Mouse (Mus musculus): ENCODE measurements at regions not wholly inside any gene's neighbourhood (a gene's known extent, or its start where the extent isn't known, plus 50 kb on each side); places are given as distances from the start of the nearest gene placed in this dataset.
A peak's percentile ranks its signal among the peaks of the same experiment; 100 is the strongest.

DNA sequence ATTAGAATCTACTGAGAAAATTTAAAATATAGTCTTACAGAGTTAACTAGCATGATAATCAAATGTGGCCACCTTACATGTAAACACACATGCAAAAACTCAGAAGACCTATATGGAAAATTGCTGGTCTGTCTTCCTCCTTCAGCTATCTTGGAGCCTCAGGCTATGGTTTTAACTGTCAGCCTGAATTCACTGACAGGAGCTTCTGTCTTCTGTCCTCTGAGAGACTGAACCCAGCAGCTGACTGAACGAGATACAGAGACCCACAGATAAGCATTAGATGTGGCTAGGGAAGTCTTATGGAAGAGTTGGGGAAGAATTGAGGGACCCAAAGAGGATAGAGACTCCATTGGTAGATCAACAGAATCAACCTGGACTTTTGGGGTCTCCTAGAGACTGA, 360.0 kb upstream of the Meox2 start:
- 55% methylated on average over 1 of the region's 1 CpGs for WGBS
- H3K9me3 ChIP-seq (replicated peaks; ENCODE audit: control insufficient read depth, low read length): no peaks in the 10 kb centered on the region
- no peaks in the 10 kb centered on the region for H3K36me3 ChIP-seq (replicated peaks; ENCODE audit: control insufficient read depth, insufficient read depth, low read depth, low read length)
- DNase-seq (ENCODE audit: low spot score) (no peak), ATAC-seq (replicated peaks; ENCODE audit: insufficient number of reproducible peaks, low FRiP score, low TSS enrichment, low read depth) (no peak)
- H3K4me1 ChIP-seq (ENCODE audit: control insufficient read depth, insufficient read depth, low read length): no peaks in the 10 kb centered on the region
- H3K27me3 ChIP-seq (ENCODE audit: control insufficient read depth, insufficient read depth, low read length): no peaks in the 10 kb centered on the region
- H3K4me3 ChIP-seq (ENCODE audit: low read depth, low read length): no peak overlapping the region
- H3K4me2 ChIP-seq (ENCODE audit: low read depth, low read length): no peak overlapping the region
- H3K9ac ChIP-seq (replicated peaks; ENCODE audit: low read length): no peak overlapping the region
- H3K27ac ChIP-seq (replicated peaks; ENCODE audit: low read depth, low read length): no peak overlapping the region

DNA sequence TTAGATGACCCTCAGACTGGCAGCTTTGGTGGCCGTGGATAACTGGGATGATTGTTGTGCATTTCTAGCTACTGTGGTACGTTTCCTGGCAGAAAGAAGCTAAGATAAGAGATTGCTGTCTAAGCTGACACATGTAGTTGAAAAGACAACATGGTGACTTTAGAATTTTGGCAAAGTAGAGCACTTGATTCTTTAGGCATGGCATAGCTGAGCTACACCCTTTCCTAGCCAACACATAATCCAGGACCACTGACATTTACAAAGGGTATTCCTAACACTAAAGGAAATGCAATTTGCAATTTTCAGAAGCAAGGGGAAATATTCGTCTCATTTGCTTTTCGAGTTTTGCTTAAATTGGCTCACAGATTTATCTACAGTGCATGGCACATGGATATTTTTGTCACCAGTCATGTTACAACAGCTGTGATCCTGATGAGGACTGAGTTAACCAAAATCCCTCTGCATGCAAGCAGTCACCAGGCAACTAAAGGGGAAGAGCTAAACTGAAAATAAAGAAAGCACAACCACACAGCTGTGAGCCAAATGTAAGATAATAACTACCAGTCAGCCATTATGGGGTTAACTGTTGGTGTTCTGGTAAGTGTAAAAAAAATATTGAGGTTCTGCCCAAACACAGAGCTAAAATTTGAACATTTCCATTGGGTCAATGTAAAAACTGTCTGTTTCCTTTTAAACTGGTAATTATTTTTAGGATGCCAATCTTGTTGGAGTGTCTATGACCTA, 342.9 kb upstream of the Meox2 start:
- Histone ChIP-seq H3K27ac (replicated peaks; ENCODE audit: low read depth, low read length) (no peak overlapping the region), H3K9me3 (replicated peaks; ENCODE audit: control insufficient read depth, low read length) (no peaks in the 10 kb centered on the region), H3K9ac (replicated peaks; ENCODE audit: low read length) (no peak overlapping the region), H3K4me1 (ENCODE audit: control insufficient read depth, insufficient read depth, low read length) (no peaks in the 10 kb centered on the region), H3K4me2 (ENCODE audit: low read depth, low read length) (no peak overlapping the region), H3K27me3 (ENCODE audit: control insufficient read depth, insufficient read depth, low read length) (no peaks in the 10 kb centered on the region), H3K4me3 (ENCODE audit: low read depth, low read length) (no peak overlapping the region), H3K36me3 (replicated peaks; ENCODE audit: control insufficient read depth, insufficient read depth, low read depth, low read length) (no peaks in the 10 kb centered on the region)
- ATAC-seq (replicated peaks; ENCODE audit: insufficient number of reproducible peaks, low FRiP score, low TSS enrichment, low read depth): no peak
- peak; percentile 8 for DNase-seq (ENCODE audit: low spot score)
- WGBS: 70% methylated on average over 4 of the region's 4 CpGs

DNA sequence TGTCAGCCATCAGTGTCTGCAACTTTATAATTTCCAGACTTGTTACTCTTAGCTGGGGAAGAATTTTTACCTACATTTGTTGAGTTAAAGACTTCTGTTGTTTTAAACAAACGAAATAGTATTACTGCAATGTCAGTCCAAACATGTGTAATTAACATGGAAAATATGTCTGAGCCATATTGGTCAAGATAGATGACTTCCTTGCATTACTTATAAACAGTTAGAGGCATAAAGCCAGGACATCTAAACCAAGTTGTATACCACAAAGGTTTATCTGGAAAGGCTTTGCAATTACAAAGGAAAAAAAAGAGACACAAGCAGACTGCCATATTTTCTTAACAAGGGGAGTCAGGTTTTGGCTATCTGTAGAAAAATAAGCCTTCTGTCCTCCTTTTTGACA, 342.2 kb upstream of the Meox2 start:
- Histone ChIP-seq H3K4me1 (ENCODE audit: control insufficient read depth, insufficient read depth, low read length) (no peaks in the 10 kb centered on the region), H3K4me3 (ENCODE audit: low read depth, low read length) (no peak overlapping the region), H3K27ac (replicated peaks; ENCODE audit: low read depth, low read length) (no peak overlapping the region), H3K9ac (replicated peaks; ENCODE audit: low read length) (no peak overlapping the region), H3K9me3 (replicated peaks; ENCODE audit: control insufficient read depth, low read length) (no peaks in the 10 kb centered on the region), H3K36me3 (replicated peaks; ENCODE audit: control insufficient read depth, insufficient read depth, low read depth, low read length) (no peaks in the 10 kb centered on the region), H3K4me2 (ENCODE audit: low read depth, low read length) (no peak overlapping the region), H3K27me3 (ENCODE audit: control insufficient read depth, insufficient read depth, low read length) (no peaks in the 10 kb centered on the region)
- ATAC-seq (replicated peaks; ENCODE audit: insufficient number of reproducible peaks, low FRiP score, low TSS enrichment, low read depth) (no peak), DNase-seq (ENCODE audit: low spot score) (no peak)
- WGBS: 37% methylated on average over 1 of the region's 1 CpGs

DNA sequence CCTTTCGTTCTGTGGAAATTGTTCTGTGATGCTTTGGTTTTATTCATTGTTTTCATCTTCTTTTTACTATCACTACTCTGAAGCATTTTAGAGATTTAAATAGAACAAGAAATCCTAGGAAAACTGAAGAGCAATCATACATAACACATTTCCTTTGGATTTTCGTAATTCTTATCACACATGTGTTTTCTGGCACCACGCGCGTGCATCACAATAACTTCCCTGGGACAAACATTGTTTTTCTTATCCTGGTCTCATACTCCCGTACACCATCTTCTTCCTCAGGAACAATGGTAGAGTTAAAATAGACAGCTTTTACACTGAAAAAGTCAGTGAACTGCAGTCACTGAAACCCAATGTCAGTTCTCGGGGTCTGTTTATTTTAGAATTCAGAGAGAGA, 327.6 kb upstream of the Meox2 start:
- 84% methylated on average over 7 of the region's 7 CpGs for WGBS
- DNase-seq (ENCODE audit: low spot score): no peak

DNA sequence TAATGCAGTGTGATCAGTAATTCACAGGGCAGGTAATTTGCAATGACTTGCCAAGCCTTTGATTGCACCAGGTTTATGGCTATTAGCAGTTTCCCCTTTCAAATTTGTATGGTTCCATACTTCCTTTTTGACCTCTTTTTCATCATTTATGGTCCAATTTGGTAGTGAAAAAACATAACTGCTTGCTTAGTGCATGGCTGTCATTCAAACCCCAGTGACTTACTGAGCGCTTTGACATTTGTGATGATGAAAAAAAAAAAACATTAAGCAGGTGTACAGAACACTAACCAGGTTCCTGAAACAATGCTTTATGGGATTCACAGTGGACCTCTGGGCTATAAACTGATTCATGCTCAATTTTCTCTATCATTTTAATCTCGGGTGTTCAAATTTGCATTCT, 317.5 kb upstream of the Meox2 start:
- H3K4me3 ChIP-seq (ENCODE audit: low read depth, low read length): no peak overlapping the region

More for the DNA sequence above, 327.6 kb upstream of the Meox2 start:
- H3K4me1 ChIP-seq (ENCODE audit: control insufficient read depth, insufficient read depth, low read length): no peaks in the 10 kb centered on the region
- ATAC-seq (replicated peaks; ENCODE audit: insufficient number of reproducible peaks, low FRiP score, low TSS enrichment, low read depth): no peak
- H3K27ac ChIP-seq (replicated peaks; ENCODE audit: low read depth, low read length): no peak overlapping the region
- H3K9me3 ChIP-seq (replicated peaks; ENCODE audit: control insufficient read depth, low read length): no peaks in the 10 kb centered on the region
- H3K9ac ChIP-seq (replicated peaks; ENCODE audit: low read length): no peak overlapping the region
- no peak overlapping the region for H3K4me3 ChIP-seq (ENCODE audit: low read depth, low read length)
- H3K36me3 ChIP-seq (replicated peaks; ENCODE audit: control insufficient read depth, insufficient read depth, low read depth, low read length): no peaks in the 10 kb centered on the region
- H3K4me2 ChIP-seq (ENCODE audit: low read depth, low read length): no peak overlapping the region
- H3K27me3 ChIP-seq (ENCODE audit: control insufficient read depth, insufficient read depth, low read length): no peaks in the 10 kb centered on the region

DNA sequence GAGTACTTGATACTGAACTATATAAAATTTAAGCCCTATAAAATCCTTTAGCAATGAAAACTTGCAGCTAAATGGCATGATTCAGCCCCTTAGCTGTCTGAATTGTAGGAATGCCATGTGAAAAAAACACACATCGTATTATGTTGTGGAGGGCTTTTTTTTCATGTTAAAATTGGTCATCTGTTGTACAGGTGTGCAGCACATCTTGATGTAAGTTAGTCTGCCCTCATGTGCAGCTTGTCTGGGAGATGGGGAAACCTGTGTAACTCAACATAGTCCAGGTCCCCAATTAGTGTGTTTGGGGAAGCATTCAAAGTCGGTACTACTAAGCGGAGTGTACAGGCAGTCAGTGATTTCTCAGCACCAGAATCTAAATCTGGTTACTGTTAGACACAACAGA, 316.9 kb upstream of the Meox2 start:
- DNase-seq (ENCODE audit: low spot score): peak; percentile 42
- no peak overlapping the region for H3K9ac ChIP-seq (replicated peaks; ENCODE audit: low read length)
- no peaks in the 10 kb centered on the region for H3K27me3 ChIP-seq (ENCODE audit: control insufficient read depth, insufficient read depth, low read length)
- H3K4me2 ChIP-seq (ENCODE audit: low read depth, low read length): no peak overlapping the region
- ATAC-seq (replicated peaks; ENCODE audit: insufficient number of reproducible peaks, low FRiP score, low TSS enrichment, low read depth): no peak
- no peaks in the 10 kb centered on the region for H3K4me1 ChIP-seq (ENCODE audit: control insufficient read depth, insufficient read depth, low read length)
- no peaks in the 10 kb centered on the region for H3K9me3 ChIP-seq (replicated peaks; ENCODE audit: control insufficient read depth, low read length)
- no peaks in the 10 kb centered on the region for H3K36me3 ChIP-seq (replicated peaks; ENCODE audit: control insufficient read depth, insufficient read depth, low read depth, low read length)
- no peak overlapping the region for H3K27ac ChIP-seq (replicated peaks; ENCODE audit: low read depth, low read length)
- no peak overlapping the region for H3K4me3 ChIP-seq (ENCODE audit: low read depth, low read length)
- WGBS: 65% methylated on average over 3 of the region's 3 CpGs

More for the DNA sequence above, 317.5 kb upstream of the Meox2 start:
- H3K27me3 ChIP-seq (ENCODE audit: control insufficient read depth, insufficient read depth, low read length): no peaks in the 10 kb centered on the region
- H3K36me3 ChIP-seq (replicated peaks; ENCODE audit: control insufficient read depth, insufficient read depth, low read depth, low read length): no peaks in the 10 kb centered on the region
- H3K9ac ChIP-seq (replicated peaks; ENCODE audit: low read length): no peak overlapping the region
- no peak overlapping the region for H3K27ac ChIP-seq (replicated peaks; ENCODE audit: low read depth, low read length)
- no peaks in the 10 kb centered on the region for H3K9me3 ChIP-seq (replicated peaks; ENCODE audit: control insufficient read depth, low read length)
- no peaks in the 10 kb centered on the region for H3K4me1 ChIP-seq (ENCODE audit: control insufficient read depth, insufficient read depth, low read length)
- H3K4me2 ChIP-seq (ENCODE audit: low read depth, low read length): no peak overlapping the region
- ATAC-seq (replicated peaks; ENCODE audit: insufficient number of reproducible peaks, low FRiP score, low TSS enrichment, low read depth) (no peak), DNase-seq (ENCODE audit: low spot score) (peak; percentile 9)
- 78% methylated on average over 2 of the region's 2 CpGs for WGBS

- no peak for DNase-seq (ENCODE audit: low spot score)
- Histone ChIP-seq H3K9me3 (replicated peaks; ENCODE audit: control insufficient read depth, low read length) (no peaks in the 10 kb centered on the region), H3K9ac (replicated peaks; ENCODE audit: low read length) (no peak overlapping the region), H3K4me3 (ENCODE audit: low read depth, low read length) (no peak overlapping the region), H3K27me3 (ENCODE audit: control insufficient read depth, insufficient read depth, low read length) (no peaks in the 10 kb centered on the region), H3K4me2 (ENCODE audit: low read depth, low read length) (no peak overlapping the region), H3K27ac (replicated peaks; ENCODE audit: low read depth, low read length) (no peak overlapping the region), H3K4me1 (ENCODE audit: control insufficient read depth, insufficient read depth, low read length) (no peaks in the 10 kb centered on the region), H3K36me3 (replicated peaks; ENCODE audit: control insufficient read depth, insufficient read depth, low read depth, low read length) (no peaks in the 10 kb centered on the region)
- no peak for ATAC-seq (replicated peaks; ENCODE audit: insufficient number of reproducible peaks, low FRiP score, low TSS enrichment, low read depth)
- 72% methylated on average over 3 of the region's 3 CpGs for WGBS
Observed at GRCm38 (mm10) chr12:36792205-36792604, 316.1 kb upstream of the Meox2 start.

DNA sequence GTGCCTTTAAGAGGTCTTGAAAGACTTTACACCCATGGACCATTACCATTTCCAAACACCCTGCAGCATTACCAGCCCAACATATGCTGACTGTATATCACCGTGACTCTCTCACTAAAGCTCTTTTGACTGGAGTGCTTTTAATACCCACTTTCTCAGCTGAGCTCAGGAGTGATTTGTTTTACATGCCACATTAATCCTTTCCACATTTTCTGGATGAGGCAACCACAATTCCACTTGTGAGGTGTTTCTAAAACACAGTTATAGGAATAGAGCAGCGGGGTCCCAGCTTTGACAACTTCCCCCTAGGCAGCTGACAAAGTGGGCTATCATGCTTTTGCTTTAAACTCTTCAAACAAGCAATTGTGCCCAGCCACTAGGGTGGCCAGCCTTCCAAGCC, 314.5 kb upstream of the Meox2 start:
- 26% methylated on average over 2 of the region's 2 CpGs for whole genome bisulfite sequencing
- H3K9ac ChIP-seq (replicated peaks; ENCODE audit: low read length): no peak overlapping the region
- DNase-seq (ENCODE audit: low spot score) (peak; percentile 33), ATAC-seq (replicated peaks; ENCODE audit: insufficient number of reproducible peaks, low FRiP score, low TSS enrichment, low read depth) (no peak)
- no peak overlapping the region for H3K4me2 ChIP-seq (ENCODE audit: low read depth, low read length)
- H3K27me3 ChIP-seq (ENCODE audit: control insufficient read depth, insufficient read depth, low read length): no peaks in the 10 kb centered on the region
- no peak overlapping the region for H3K27ac ChIP-seq (replicated peaks; ENCODE audit: low read depth, low read length)
- H3K36me3 ChIP-seq (replicated peaks; ENCODE audit: control insufficient read depth, insufficient read depth, low read depth, low read length): no peaks in the 10 kb centered on the region
- no peaks in the 10 kb centered on the region for H3K9me3 ChIP-seq (replicated peaks; ENCODE audit: control insufficient read depth, low read length)
- no peaks in the 10 kb centered on the region for H3K4me1 ChIP-seq (ENCODE audit: control insufficient read depth, insufficient read depth, low read length)
- H3K4me3 ChIP-seq (ENCODE audit: low read depth, low read length): no peak overlapping the region

All from embryonic facial prominence, embryonic 11.5 days (tissue).